Mouse (Mus musculus): ENCODE data around the gene Pde8a. TPM values are rescaled to one million over a fixed set of nuclear protein-coding genes. Genes with fewer than 3 reads are reported as not detected.

Pde8a gene
- polyA plus RNA-seq, 1 experiment from 2014 or later: 1.5 TPM

GRCm38 (mm10) chr7:81356360-81356759 lies 143.0 kb downstream of the Pde8a start:
- WGBS: 82% methylated on average over 1 of the region's 1 CpGs

DNA sequence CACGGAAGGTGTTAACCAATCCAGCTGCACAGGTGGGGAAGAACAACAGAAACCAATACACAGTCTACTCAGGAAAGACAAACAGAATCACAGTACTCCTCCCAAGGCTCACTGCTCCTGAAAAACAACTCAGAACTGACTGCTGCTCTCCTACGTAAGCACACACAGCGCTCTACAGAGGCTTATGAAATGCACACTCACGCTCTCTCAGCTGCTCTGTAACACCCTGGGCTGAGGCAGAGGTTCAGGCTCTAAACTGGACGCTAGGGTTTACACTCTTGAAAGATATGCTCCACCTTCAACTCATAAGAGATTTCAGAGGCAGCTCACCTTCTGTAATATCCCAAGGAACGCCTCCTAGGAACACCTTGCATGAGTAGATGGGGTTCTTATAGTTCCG lies 143.6 kb downstream of the Pde8a start:
- Histone ChIP-seq H3K9ac (ENCODE audit: low read length) (no peak overlapping the region), H3K27me3 (replicated peaks; ENCODE audit: control insufficient read depth, insufficient read depth, low read length) (no peaks in the 10 kb centered on the region), H3K4me2 (ENCODE audit: low read length) (no peak overlapping the region), H3K4me1 (ENCODE audit: control insufficient read depth, insufficient read depth, low read length) (no peaks in the 10 kb centered on the region), H3K36me3 (ENCODE audit: control insufficient read depth, insufficient read depth, low read length) (no peaks in the 10 kb centered on the region), H3K27ac (ENCODE audit: low read depth, low read length) (no peak overlapping the region), H3K9me3 (replicated peaks; ENCODE audit: control insufficient read depth, low read length) (no peaks in the 10 kb centered on the region), H3K4me3 (ENCODE audit: low read depth, low read length) (no peak overlapping the region)
- DNase-seq (ENCODE audit: low spot score): no peak
- ATAC-seq: no peak
- WGBS: 85% methylated on average over 7 of the region's 7 CpGs

More at GRCm38 (mm10) chr7:81356360-81356759, 143.0 kb downstream of the Pde8a start:
- Histone ChIP-seq H3K27me3 (replicated peaks; ENCODE audit: control insufficient read depth, insufficient read depth, low read length) (no peaks in the 10 kb centered on the region), H3K4me1 (ENCODE audit: control insufficient read depth, insufficient read depth, low read length) (no peaks in the 10 kb centered on the region), H3K4me3 (ENCODE audit: low read depth, low read length) (no peak overlapping the region), H3K27ac (ENCODE audit: low read depth, low read length) (no peak overlapping the region), H3K9me3 (replicated peaks; ENCODE audit: control insufficient read depth, low read length) (no peaks in the 10 kb centered on the region), H3K36me3 (ENCODE audit: control insufficient read depth, insufficient read depth, low read length) (no peaks in the 10 kb centered on the region), H3K4me2 (ENCODE audit: low read length) (no peak overlapping the region), H3K9ac (ENCODE audit: low read length) (no peak overlapping the region)
- DNase-seq (ENCODE audit: low spot score): no peak
- ATAC-seq: no peak

DNA sequence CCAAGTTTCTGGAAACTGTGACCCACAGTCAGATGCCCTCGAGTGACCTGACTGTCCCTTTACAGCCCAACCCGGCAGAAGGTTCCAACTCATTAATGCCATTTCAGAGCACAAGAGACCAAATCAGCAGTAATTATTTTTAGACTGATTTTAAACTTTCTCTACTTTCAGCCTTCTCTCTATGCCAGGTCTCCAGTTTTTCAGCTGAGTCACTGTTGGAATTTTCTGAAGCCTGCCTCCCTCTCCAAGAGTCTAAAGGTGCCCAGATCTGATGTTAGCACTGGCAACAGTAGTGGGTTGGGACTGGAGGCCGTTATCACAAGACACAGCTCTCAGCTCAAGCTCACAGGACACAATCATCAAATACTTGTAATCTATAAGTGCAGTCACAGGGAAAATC lies 154.6 kb downstream of the Pde8a start:
- Histone ChIP-seq H3K4me2 (ENCODE audit: low read length) (no peak overlapping the region), H3K9me3 (replicated peaks; ENCODE audit: control insufficient read depth, low read length) (no peaks in the 10 kb centered on the region), H3K4me3 (ENCODE audit: low read depth, low read length) (no peak overlapping the region), H3K27ac (ENCODE audit: low read depth, low read length) (no peak overlapping the region), H3K4me1 (ENCODE audit: control insufficient read depth, insufficient read depth, low read length) (no peaks in the 10 kb centered on the region), H3K9ac (ENCODE audit: low read length) (no peak overlapping the region), H3K27me3 (replicated peaks; ENCODE audit: control insufficient read depth, insufficient read depth, low read length) (no peaks in the 10 kb centered on the region), H3K36me3 (ENCODE audit: control insufficient read depth, insufficient read depth, low read length) (no peaks in the 10 kb centered on the region)
- WGBS: 73% methylated on average over 3 of the region's 3 CpGs
- no peak for DNase-seq (ENCODE audit: low spot score)
- no peak for ATAC-seq

- Histone ChIP-seq H3K9ac (ENCODE audit: low read length) (no peak overlapping the region), H3K9me3 (replicated peaks; ENCODE audit: control insufficient read depth, low read length) (no peaks in the 10 kb centered on the region), H3K4me1 (ENCODE audit: control insufficient read depth, insufficient read depth, low read length) (no peaks in the 10 kb centered on the region), H3K4me2 (ENCODE audit: low read length) (no peak overlapping the region), H3K27ac (ENCODE audit: low read depth, low read length) (no peak overlapping the region), H3K27me3 (replicated peaks; ENCODE audit: control insufficient read depth, insufficient read depth, low read length) (no peaks in the 10 kb centered on the region), H3K4me3 (ENCODE audit: low read depth, low read length) (no peak overlapping the region), H3K36me3 (ENCODE audit: control insufficient read depth, insufficient read depth, low read length) (no peaks in the 10 kb centered on the region)
- WGBS: 57% methylated on average over 3 of the region's 3 CpGs
- DNase-seq (ENCODE audit: low spot score): no peak
- ATAC-seq: no peak
These were observed 156.3 kb downstream of the Pde8a start for GRCm38 (mm10) chr7:81369724-81370123.

- H3K27ac ChIP-seq (ENCODE audit: low read depth, low read length): no peak overlapping the region
These were observed 158.4 kb downstream of the Pde8a start for GRCm38 (mm10) chr7:81371811-81372210.

DNA sequence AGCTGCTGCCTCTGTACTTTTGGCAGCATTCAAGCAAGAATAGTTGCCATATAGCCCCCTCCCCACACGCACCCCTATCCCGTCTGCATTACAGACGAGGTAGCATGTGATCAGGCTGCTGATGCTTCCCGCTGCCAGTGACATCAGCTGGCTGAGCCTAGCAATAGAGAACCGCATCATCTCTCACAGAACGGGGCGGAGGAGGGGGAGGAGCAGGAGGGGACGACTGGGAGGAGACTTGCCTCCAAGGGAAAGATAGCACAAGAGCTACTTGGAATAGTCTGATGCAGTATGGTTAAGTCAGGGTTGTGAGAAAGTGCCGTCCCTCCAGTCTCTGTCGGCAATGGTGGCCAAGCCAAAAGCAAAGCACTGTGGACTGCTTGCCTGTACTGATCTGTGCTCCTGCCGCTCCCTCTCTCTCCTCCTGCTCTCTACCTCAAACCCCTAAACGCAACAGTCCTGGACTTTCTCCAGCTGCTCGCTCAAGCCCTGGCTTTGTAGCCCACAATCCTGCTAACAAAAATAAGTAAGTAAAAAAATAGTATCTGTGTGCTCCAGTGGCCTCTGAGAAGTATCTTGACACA lies 159.0 kb downstream of the Pde8a start:
- H3K9ac ChIP-seq (ENCODE audit: low read length): no peak overlapping the region

More at GRCm38 (mm10) chr7:81371811-81372210, 158.4 kb downstream of the Pde8a start:
- H3K9ac ChIP-seq (ENCODE audit: low read length): no peak overlapping the region
- no peaks in the 10 kb centered on the region for H3K4me1 ChIP-seq (ENCODE audit: control insufficient read depth, insufficient read depth, low read length)
- no peak for ATAC-seq
- H3K36me3 ChIP-seq (ENCODE audit: control insufficient read depth, insufficient read depth, low read length): no peaks in the 10 kb centered on the region
- H3K27me3 ChIP-seq (replicated peaks; ENCODE audit: control insufficient read depth, insufficient read depth, low read length): no peaks in the 10 kb centered on the region
- peak overlapping the region; percentile 37 for H3K4me2 ChIP-seq (ENCODE audit: low read length)
- no peaks in the 10 kb centered on the region for H3K9me3 ChIP-seq (replicated peaks; ENCODE audit: control insufficient read depth, low read length)
- WGBS: 15% methylated on average over 5 of the region's 5 CpGs
- no peak for DNase-seq (ENCODE audit: low spot score)
- H3K4me3 ChIP-seq (ENCODE audit: low read depth, low read length): no peak overlapping the region

DNA sequence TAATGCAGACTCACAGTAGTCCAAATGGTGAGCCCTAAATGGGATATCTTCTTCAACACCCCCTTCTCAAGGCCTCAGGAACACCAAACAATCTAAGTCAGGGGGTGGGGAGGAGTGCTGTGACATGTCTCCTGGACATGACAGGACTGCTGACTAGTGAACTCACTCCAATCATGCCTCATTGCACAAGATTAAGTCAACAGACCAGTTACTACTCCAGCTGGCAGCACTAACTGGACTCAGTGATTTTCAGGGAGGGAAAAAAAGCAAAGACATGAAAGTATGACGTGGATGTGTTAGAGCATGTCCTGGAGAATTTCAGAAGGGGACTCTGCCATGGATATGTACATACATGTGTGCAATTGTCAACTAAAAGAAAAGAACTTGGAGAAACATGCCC lies 166.0 kb downstream of the Pde8a start:
- Histone ChIP-seq H3K27me3 (replicated peaks; ENCODE audit: control insufficient read depth, insufficient read depth, low read length) (no peaks in the 10 kb centered on the region), H3K4me1 (ENCODE audit: control insufficient read depth, insufficient read depth, low read length) (no peaks in the 10 kb centered on the region), H3K36me3 (ENCODE audit: control insufficient read depth, insufficient read depth, low read length) (no peaks in the 10 kb centered on the region), H3K4me2 (ENCODE audit: low read length) (no peak overlapping the region), H3K27ac (ENCODE audit: low read depth, low read length) (no peak overlapping the region), H3K9me3 (replicated peaks; ENCODE audit: control insufficient read depth, low read length) (no peaks in the 10 kb centered on the region), H3K9ac (ENCODE audit: low read length) (no peak overlapping the region), H3K4me3 (ENCODE audit: low read depth, low read length) (no peak overlapping the region)
- DNase-seq (ENCODE audit: low spot score) (no peak), ATAC-seq (no peak)
- 74% methylated on average over 1 of the region's 1 CpGs for WGBS

More for the DNA sequence above, 159.0 kb downstream of the Pde8a start:
- Histone ChIP-seq H3K27ac (ENCODE audit: low read depth, low read length) (no peak overlapping the region), H3K27me3 (replicated peaks; ENCODE audit: control insufficient read depth, insufficient read depth, low read length) (no peaks in the 10 kb centered on the region), H3K4me2 (ENCODE audit: low read length) (peak overlapping the region; percentile 37), H3K4me1 (ENCODE audit: control insufficient read depth, insufficient read depth, low read length) (no peaks in the 10 kb centered on the region), H3K4me3 (ENCODE audit: low read depth, low read length) (peak overlapping the region; percentile 7), H3K36me3 (ENCODE audit: control insufficient read depth, insufficient read depth, low read length) (no peaks in the 10 kb centered on the region), H3K9me3 (replicated peaks; ENCODE audit: control insufficient read depth, low read length) (no peaks in the 10 kb centered on the region)
- DNase-seq (ENCODE audit: low spot score) (peak; percentile 90), ATAC-seq (peak; percentile 99)
- 8% methylated on average over 13 of the region's 13 CpGs for WGBS

Other genes with a start within 250 kb of the Pde8a start
- 5.8 and 9.3 TPM in 2 replicates for gene Zfp592, start 219.9 kb upstream of the Pde8a start, polyA plus RNA-seq (2014; fragmentation: Nextera tagmentation; extraction: Ambion mirVana)
- gene Alpk3, start 156.0 kb upstream of the Pde8a start, polyA plus RNA-seq (2014; fragmentation: Nextera tagmentation; extraction: Ambion mirVana): 0.04 and 0.06 TPM in 2 replicates
- gene Slc28a1, start 98.8 kb upstream of the Pde8a start, polyA plus RNA-seq (2014; fragmentation: Nextera tagmentation; extraction: Ambion mirVana): not detected in 2 replicates
- gene Rps17, start 131.7 kb downstream of the Pde8a start, polyA plus RNA-seq (2014; fragmentation: Nextera tagmentation; extraction: Ambion mirVana): 769 and 900 TPM in 2 replicates
- gene Cpeb1, start 241.9 kb downstream of the Pde8a start, polyA plus RNA-seq (2014; fragmentation: Nextera tagmentation; extraction: Ambion mirVana): 1.1 and 2.7 TPM in 2 replicates

Data from forebrain, embryonic 14.5 days (tissue).